Mouse (Mus musculus) mature B cell (primary cell): ENCODE results near the gene Flt1.

Source experiments
- in situ Hi-C: fragments of 300-500 bp; cut with MboI; formaldehyde crosslinking; loops from 2 replicates; pipeline ENCODE4 v1.14.3; 2019

Gene Flt1

DNA sequence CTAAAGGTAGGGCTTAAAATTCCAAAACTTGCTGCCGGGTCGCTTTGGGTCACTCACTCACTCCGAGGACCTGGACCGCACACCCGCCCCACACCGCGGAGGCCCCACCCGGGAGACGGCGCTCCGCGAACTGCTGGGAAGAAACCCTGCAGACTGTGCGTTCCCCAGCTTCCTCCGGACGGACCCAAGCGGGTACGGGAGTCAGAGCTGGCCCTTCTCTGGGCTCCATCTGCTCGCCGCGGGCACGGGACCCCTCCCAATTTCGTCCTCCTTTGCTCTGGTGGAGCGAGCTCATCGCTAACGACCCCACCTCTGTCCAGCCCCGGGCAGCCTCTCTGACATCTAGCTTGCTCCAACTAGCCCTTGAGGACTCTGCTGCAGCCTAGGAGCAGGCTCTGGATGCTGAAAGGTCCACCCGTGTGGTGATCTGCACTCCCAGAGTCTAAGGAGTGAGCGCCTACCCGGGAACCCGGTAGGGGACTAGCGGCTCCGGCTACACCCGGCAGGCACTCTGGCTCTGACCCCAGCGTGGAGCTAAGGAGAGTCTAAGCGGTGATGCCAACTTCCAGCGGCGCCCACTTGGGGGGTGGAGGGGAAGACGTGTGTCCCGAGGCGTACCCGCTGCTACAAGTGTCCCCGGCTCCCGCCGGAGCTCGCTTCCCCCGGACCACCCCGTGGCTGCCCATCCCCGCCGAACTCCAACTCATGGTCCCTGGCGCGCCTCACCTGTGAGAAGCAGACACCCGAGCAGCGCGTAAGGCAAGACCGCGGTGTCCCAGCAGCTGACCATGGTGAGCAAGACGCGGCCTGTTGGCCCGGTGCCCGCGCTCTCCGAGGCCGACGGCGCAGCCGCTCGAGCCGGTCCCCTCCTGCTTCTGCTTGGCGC, 623 bp downstream of the Flt1 start:
- in situ Hi-C loops, result no loop called here

DNA sequence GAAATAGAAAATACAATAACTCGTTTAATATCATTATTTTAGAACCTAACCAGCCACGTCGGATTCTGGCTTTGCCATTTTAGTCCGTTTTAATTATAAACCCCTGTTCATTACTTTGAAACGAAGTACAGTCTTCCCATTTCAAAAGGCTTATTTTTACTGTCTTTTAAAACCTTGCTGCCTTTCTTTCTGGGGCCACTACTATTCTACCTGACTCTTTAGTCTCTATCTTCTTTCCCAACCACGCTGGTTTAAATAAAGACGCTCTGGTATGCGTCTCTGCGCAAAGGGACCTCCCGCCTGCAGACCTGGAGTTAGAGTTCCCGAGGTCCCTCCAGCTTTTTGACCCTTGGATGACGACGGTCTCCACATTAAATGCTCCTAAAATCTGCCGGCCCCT, 1.4 kb downstream of the Flt1 start:
- in situ Hi-C loops, result no loop called here

DNA sequence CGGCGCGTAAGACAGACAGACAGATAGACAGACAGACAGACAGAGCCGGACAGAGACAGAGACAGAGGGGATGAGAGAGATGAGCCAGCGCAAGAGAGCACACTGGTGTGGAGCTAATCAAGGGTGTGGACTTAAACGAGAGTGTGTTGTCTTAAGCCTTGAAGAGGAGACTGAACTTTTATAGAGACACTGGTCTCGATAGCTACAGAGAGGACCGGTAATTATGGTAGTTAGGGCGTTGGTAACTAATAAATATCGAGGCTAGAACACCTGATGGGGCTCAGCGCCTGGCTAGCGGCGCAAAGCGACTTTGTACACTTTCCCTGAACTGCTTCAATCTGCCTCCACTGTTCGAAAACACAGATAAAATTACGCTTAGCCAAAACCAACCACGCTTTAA, 2.0 kb downstream of the Flt1 start:
- in situ Hi-C loops, result no loop called here

DNA sequence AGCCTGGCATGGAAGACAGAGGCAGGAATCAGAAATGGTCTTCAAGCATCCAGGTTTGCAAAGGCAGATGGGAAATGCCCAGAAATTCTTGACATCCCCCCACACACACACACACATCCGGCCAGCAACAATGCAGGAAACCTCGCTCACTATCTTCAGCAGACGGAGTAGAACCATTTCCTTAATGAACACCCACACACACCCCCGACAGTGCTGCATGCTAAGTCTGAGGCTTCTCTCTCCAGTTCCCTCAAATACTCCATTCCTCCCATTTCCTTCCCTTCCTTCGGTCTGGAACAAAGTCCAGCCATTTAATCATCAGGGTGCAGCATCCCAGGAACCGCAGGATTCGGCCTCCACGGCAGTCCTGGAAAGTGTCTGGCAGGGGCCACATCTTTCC, 4.4 kb downstream of the Flt1 start:
- in situ Hi-C loops, result no loop called here

DNA sequence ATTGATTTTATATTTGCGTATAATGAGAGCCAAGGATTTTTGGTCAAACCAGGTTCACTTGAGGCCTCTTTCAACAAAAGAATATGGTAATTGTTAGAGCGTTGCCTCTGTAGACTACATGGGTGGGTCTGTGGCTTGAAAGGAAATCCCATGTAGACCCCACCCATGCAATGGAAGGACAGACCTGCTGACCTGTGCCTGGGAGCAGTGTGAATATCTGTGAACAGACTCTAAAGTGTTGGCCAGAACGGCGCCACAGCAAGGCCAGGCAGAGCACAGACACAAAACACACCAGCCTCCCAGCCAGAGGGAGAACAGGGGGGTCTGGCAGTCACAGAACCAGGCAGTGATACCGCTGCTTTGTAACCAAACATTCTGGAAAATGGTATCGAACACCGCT, 7.5 kb downstream of the Flt1 start:
- in situ Hi-C loops, result no loop called here

DNA sequence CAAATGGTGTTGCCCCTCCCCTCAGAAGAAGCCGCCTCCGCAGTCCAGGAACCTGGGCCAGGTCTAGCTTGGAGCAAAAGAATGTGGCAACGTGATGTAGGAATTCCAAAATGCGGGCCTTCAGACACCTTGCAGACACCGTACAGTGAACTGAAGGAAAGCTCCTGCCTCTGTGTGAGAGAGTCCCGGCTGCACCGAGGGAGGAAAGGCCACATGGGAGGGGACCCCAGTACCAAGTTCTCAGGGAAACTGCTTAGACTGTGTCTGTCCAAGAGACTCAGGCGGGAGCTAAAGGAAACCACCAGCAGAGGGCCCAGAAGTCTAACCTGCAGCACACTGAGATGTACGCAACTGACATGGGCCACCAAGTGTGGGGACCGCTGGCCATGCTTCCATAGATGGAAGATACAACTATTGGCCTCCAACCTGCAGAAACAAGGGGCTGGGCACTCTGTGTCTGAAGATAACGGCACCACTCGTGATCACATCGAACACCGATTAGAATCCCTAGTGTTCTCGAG, 9.1 kb downstream of the Flt1 start:
- in situ Hi-C loops, result no loop called here

DNA sequence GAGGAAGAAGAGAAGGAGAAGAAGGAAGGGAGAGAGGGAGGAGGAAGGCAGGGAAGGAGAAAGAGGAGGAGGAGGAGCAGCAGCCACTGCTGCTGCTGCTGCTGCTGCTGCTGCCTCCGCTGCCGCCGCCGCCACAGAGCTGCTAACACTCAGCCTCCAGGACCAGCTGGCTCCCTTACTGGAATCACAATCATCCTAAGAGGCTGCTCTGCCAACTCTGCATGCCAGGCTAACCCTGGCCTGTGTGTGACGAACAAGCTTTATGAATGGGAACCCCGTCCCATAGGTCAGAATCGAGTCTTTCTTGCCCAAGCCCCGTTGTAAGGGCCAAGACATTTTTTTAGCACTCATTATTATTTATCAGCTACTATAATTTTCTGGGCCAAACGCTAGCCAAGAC, 9.5 kb downstream of the Flt1 start:
- in situ Hi-C loops, result no loop called here

DNA sequence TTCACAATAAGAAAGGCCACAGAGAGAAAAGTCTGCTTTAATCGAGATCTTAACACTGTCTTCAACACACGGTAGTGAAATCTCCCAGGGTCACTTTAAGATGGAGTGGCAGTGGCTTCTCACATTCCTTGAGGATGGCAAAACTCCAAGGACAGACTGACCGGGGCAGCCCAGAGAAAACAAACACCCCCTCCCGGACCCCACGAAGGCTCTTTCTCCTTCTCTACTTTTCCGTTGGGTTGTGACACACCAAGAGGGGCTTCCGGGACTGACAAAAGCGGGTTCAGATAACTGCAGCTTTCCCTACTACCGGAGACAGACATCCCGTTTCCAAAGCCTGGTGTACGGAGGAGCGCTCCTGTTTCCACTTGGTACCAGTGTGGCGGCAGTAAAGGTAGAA, 10.4 kb downstream of the Flt1 start:
- in situ Hi-C loops, result no loop called here

DNA sequence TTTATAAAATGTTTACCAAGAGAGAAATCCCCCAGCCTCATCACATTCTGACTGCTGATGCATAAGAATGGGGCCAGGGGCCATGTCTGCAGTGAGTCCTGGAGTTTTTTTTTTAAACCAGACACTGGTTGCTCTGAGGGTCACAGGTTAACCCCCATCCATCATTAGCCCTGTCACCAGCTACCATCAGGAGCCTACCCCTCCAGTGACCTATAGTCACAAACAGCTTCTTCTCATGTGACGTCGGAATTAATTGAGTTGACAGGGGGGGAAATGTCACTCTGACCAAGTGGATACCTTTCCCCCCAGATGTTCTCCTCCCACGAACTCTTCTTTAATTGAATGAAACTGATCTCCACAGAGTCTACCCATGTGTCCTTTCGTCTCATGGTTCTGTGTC, 17.3 kb downstream of the Flt1 start:
- in situ Hi-C loops, result no loop called here

DNA sequence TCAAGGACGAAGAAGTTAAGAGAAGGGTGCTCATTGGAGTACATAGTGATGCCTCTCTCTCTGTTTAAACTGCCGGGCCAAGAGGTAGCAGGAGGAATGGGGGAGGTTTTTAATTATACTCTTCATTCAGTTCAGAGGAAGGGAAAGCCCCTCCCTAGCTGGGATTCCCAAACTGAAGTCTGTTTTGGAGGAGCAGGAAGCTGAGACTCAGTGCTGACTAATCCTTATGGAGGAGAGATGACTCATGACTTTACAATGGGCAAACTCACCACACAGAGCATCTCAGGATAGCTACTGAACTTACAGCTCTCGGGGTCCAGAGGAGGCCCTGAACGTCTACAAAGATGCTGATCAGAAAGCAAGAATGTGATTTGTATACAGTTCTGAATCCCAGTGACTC, 18.3 kb downstream of the Flt1 start:
- in situ Hi-C loops, result no loop called here

DNA sequence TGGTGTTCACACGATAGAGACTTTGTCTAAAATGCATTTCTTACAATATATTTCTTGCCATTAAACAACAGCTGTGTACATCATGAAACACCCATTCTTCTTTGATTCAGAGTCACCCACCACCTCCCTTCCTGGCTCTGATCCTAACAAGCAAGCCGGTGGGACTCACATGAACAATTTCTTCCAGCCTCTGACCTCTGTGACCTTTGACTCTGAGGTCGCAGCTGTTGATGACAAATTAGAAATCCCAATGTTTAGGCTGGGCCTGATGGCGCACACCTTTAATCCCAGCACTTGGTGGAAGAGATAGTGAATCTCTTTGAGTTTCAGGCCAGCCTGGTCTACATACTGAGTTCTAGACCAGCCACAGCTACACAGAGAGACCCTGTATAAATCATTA, 20.9 kb downstream of the Flt1 start:
- in situ Hi-C loops, result no loop called here

DNA sequence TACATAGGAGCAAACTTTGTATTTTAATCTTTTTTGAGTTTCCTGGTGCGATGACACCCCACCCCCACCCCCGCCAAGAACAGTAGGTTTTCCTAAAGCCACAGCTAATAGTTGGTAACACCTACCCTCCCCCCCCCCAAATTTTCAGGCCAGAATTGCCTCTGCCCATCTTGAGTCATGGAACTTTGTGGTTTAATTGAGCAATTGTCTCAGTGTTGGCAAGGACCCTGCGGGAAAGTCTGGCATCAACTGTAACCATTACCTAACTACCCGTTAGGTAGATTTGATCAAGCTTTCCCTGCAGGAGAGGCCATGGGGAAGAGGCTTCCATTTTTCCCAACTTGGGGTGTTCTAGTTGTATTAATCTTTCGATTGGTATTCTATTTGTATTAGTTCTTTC, 23.4 kb downstream of the Flt1 start:
- in situ Hi-C loops, result no loop called here

DNA sequence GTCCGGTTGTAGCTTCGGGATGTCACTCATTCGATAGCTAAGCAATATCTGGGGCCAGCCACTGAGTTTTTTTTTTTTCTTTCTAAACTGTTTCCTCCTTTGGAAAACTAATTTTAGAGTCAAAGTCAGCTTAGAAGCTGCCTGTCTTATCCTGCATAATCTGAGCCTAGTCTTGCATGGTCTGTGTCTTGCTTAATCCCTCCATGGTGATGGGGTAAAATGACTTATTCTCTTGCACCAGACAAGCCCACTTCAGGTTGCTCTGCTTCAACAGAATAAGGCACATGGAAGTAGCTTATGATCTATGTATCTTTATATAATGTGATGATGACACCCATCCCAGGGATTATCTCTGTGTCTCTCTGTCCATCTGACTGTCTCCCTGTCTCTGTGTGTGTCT, 24.8 kb downstream of the Flt1 start:
- in situ Hi-C loops, result no loop called here

DNA sequence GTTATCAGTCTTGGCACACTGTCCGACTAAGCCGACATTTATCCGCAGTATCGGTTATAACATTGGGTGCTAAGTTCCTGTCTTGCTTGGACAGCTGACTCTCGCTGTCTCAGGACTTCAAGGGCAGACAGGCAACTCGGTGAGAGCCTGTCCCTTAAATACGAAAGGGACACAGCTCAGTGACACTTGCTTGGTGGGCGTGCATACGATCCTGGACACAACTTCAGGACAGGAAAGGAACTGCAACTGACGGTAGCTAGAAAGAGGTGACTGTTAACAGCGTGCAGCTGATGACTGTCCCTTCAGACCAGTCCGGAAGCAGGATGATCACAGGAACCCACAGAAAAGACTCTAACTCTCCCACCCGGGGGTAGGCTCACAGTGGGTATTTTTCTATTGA, 27.8 kb downstream of the Flt1 start:
- in situ Hi-C loops, result no loop called here

DNA sequence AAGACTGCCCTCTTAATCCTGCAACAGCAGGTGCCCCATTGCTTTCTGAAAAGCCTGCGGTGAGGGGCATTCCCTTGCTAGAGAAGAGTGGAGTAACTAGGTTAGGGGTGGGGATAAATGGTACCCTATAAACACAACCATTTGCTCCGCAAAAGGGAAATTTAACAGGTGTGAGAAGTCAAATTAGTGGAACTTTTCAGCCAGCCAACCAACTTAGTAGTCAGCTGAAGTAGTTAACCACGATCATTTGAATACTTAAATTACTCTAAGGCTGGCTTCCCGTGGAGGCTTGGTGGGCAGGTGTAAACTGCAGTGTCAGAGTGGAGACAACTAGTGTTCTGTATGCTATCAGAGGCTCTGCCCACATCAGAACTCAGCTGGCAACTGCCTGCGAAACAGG, 28.6 kb downstream of the Flt1 start:
- in situ Hi-C loops, result no loop called here

DNA sequence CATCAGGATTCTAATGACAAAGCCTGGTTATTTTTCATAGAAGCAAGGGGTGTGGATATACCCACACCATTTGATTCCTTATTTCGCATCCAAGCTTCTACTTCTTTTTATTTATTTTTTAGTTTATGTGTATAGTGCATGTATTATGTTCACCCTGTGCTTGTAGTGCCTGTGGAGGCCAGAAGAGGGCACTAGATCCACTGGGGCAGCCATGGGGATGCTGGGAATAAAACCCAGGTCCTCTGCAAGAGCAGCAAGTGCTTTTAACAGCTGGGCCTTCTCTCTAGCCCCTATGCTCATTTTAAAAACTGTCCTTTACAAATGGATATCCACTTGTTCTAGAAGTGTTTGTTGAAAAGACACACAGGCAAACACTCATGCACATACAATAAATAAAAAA, 33.2 kb downstream of the Flt1 start:
- in situ Hi-C loops, result no loop called here

DNA sequence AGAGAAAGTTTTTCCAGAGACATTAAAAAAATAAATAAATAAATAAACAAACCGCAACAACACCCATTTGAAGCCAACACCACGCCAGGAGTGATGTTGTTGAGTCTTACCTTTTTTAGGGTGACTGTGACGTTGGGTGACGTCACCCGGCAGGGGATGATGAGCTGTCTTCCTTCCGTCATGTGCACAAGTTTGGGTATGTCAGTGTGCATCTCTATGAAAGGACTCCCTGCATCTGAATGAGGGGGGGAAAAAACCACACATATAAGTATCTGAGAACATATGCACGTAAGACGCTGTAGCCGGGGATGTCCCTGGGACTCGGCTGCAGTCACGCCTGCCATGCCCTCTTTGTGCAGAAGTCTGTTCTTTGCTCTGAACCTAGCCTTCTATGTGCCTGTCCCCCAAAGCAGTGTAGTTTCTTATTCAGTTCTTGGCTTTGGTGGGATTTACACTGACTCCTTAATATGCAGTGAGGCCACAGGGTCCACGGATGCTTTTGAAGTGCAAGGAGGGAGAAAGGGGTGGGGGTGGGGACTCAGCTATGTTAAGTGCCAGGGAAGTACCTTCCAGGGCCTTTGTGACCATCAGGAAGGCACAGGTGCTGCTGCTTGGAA, 42.0 kb downstream of the Flt1 start:
- in situ Hi-C loops, result no loop called here

DNA sequence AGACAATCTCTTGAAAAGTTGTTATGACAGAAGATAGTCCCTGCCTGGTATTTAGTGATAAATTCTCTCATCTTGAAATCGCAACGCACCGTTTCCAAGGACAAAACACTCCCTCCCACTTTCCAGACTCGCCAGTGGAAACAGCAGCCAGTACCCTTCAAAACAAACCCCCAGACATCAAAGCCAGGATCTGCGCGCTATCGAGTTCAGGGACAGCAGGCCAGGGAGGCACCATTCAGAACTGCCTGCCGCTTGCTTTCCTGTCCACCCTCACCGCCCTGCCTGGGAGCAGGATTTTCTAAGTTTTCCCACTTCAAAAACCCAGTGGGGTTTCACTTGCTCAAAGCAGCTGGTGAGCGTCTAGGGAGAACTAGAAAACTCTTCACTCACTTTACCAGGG, 44.6 kb downstream of the Flt1 start:
- in situ Hi-C loops, result no loop called here

DNA sequence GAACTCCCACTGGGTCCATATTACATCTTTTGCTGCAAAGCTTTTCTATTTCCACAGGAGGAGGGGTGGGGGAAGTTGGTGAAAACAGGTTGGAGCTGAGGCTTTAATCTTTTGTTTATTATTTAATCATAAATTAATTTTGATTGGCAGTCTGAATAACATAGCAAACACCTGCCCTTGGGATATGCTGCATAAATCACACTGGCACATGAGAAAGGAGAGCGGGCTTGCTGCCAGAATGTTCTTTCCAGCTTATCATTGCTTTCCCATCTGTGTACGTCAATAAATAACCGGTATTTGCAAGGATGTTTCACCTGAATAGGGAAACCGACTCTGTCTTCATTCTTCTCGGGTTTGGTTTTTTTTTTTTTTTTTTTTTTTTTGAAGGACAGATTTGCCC, 45.1 kb downstream of the Flt1 start:
- in situ Hi-C loops, result no loop called here

DNA sequence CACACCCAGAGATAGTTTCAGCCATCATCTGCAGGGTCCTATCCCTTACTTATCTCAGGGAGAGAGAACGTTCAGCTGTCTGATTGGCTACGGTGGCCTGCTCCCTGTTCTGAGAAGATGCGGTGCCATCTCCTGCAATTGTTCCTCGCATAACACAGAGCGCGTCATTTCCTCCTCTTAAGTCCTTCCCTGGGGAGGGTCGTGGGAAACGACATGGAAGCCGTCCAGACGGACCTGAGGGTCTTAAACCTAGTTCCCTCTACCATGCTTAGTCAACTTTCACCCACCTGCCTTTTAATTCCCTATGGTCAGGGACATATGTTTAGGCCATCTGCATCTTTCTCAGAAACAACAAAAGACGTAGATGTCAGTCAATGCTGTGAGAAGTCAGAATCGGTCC, 46.5 kb downstream of the Flt1 start:
- in situ Hi-C loops, result no loop called here

DNA sequence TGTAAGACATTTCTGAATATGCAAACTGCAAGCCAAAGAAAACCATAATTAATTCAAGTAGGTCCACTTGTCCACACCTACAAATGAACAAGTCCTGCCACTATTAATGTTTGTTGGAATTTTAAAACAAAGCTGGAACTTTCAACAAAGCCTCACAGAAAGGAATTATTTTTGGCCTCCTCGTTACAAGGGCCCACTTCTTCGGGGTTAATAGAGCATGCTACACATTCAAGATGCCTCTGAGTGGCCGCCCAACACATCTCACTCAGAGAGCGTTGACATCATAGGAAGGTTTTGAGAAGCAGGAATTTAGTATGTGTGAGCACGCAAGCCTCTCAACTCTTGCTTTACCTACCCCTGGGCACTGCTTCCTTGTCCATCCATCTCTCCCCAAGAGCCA, 50.0 kb downstream of the Flt1 start:
- in situ Hi-C loops, result no loop called here

DNA sequence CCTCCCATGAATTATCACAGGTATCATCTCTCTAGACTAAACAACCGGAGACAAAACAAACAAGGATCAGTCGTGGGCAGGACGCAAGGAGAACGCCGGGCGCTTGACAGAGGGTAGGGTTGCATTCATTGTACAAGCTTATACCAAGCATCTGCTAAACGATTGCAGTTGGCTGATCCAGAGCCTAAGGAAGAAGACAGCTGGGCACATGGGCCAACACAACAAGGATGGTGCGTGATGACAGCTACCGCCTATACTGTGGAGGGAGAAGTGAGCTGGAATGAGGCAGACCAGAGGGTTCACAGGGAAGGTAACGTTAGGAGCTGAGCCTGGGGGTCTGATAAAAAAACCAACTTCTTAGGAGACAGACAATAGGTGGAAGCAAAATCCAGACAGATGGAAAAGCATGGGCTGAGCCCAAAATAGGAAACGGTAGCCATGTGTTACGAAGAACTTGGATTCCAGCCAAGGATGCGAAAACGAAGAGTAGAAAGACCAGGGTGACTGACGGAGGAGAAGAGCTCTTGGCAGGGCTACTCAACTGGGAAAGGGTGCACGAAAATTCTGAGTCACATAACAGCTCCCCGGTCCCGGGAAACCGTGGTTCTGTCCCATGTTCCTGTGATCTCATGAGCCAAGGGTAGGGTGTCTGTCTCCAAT, 53.9 kb downstream of the Flt1 start:
- in situ Hi-C loops, result no loop called here
